Mouse (Mus musculus) erythroblast, embryonic 14.5 days (primary cell): ENCODE results near the gene Rgs3.

Experiments used
- GATA1 ChIP-seq: IDR thresholded peaks from 2 replicates; pipeline ENCODE4 v1.6.1; 2012; ENCODE audit warnings: low read length, inconsistent platforms, mixed read lengths
- TAL1 ChIP-seq: IDR thresholded peaks from 3 replicates; pipeline ENCODE4 v1.6.1; 2012; ENCODE audit warnings: low read length, inconsistent platforms, mixed read lengths

- TF ChIP-seq GATA1, result no peak
- no peak for TF ChIP-seq TAL1
These were observed 34.8 kb upstream of the Rgs3 start, which contains the start of the genes Pole3 and 4933430I17Rik for GRCm38 (mm10) chr4:62524651-62525488.
